Mouse (Mus musculus): Measurements from ENCODE around the gene Pex14.

GRCm38 (mm10) chr4:148923414-148923813, 176.3 kb downstream of the Pex14 start:
- TF ChIP-seq CTCF (IDR thresholded peaks at IDR 0.05; ENCODE audit: extremely low read depth, insufficient read length, insufficient replicate concordance, low read depth, low read length) (no peak), POLR2A (IDR thresholded peaks at IDR 0.05; ENCODE audit: low read depth, low read length) (no peak)
